Mouse (Mus musculus): ENCODE measurements around the gene Mta3. TPM values are rescaled to one million over a fixed set of nuclear protein-coding genes. Genes with fewer than 3 reads are reported as not detected.

The Mta3 gene
- polyA plus RNA-seq, 1 experiment from 2014 or later, result 43.8 TPM

DNA sequence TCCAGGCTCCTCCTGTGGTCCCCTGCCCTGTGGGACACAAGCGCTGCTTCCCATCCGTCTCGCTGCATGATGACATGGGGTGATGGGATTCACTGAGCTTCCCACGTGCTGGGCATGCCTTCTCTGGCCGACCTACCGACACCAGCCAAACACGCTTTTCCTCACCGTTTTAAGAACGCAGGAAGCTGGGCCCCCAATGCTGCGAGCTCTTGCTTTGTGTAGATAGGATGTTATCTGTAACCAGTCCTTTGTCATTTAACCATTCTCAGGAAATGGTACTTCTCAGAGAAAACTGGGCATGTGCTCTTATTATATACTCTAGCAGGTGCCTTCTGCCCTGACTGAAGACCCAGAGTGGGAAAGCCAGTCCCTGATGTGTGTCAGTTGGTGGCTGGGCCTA is 62.3 kb downstream of the Mta3 start:
- H3K4me3 ChIP-seq, result no peak overlapping the region
- H3K27me3 ChIP-seq, result no peaks in the 10 kb centered on the region
- H3K27ac ChIP-seq, result no peak overlapping the region
- H3K9me3 ChIP-seq, result no peaks in the 10 kb centered on the region
- 88% methylated on average over 10 of the region's 10 CpGs for WGBS
- ATAC-seq (ENCODE audit: insufficient number of reproducible peaks, insufficient read depth, low FRiP score, low TSS enrichment, low read depth), result no peak
- H3K36me3 ChIP-seq, result peaks cover 54% of the 10 kb centered on the region
- H3K4me1 ChIP-seq, result peaks cover 6% of the 10 kb centered on the region
- no peak overlapping the region for H3K4me2 ChIP-seq
- H3K9ac ChIP-seq, result no peak overlapping the region

DNA sequence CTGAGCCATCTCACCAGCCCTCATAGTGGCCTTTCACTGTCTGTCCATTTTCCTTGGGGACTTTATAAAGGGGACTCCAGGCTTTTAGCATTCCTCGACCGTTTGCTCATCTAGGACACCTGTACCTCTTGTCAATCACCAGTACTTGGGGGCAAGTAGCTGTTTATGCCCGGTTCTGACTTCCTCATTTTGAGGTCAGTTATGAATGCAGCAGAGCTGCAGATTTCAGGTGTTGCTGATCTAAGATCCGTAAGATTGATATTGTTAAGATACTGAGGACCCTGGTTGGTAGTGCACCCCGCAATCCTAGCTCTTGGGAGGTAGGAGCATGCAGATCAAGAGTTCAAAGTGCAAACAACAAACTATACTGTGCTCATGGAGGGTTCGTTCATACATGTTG is 64.4 kb downstream of the Mta3 start:
- Histone ChIP-seq H3K27me3 (no peaks in the 10 kb centered on the region), H3K9me3 (no peaks in the 10 kb centered on the region), H3K4me2 (no peak overlapping the region), H3K36me3 (peaks cover 38% of the 10 kb centered on the region), H3K9ac (no peak overlapping the region), H3K27ac (no peak overlapping the region), H3K4me1 (peaks cover 6% of the 10 kb centered on the region), H3K4me3 (no peak overlapping the region)
- WGBS, result 79% methylated on average over 6 of the region's 6 CpGs
- no peak for ATAC-seq (ENCODE audit: insufficient number of reproducible peaks, insufficient read depth, low FRiP score, low TSS enrichment, low read depth)

DNA sequence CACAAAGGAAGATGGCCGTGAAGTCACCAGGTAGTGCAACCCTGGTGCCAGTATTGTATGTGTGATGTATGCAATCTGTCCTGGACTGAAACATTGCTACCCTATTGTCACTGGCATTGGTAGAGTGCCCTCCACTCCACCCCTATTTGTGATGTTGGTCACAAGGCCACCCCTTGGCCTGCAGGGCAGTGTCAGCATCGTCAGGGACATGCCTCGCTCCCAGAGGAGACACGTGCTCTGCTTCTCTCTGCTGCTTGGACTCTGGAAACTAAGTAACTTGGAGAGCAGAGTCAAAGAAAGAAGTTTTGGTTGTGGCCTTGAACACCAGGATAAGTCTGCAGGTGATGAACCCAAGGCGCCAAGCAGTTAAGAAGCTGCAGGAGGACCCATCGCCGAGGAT is 65.0 kb downstream of the Mta3 start:
- 93% methylated on average over 7 of the region's 7 CpGs for WGBS
- H3K27ac ChIP-seq, result no peak overlapping the region
- H3K4me1 ChIP-seq, result peaks cover 9% of the 10 kb centered on the region
- H3K4me2 ChIP-seq, result no peak overlapping the region
- H3K36me3 ChIP-seq, result peaks cover 39% of the 10 kb centered on the region
- no peaks in the 10 kb centered on the region for H3K9me3 ChIP-seq
- H3K4me3 ChIP-seq, result no peak overlapping the region
- no peak overlapping the region for H3K9ac ChIP-seq
- H3K27me3 ChIP-seq, result no peaks in the 10 kb centered on the region
- no peak for ATAC-seq (ENCODE audit: insufficient number of reproducible peaks, insufficient read depth, low FRiP score, low TSS enrichment, low read depth)

DNA sequence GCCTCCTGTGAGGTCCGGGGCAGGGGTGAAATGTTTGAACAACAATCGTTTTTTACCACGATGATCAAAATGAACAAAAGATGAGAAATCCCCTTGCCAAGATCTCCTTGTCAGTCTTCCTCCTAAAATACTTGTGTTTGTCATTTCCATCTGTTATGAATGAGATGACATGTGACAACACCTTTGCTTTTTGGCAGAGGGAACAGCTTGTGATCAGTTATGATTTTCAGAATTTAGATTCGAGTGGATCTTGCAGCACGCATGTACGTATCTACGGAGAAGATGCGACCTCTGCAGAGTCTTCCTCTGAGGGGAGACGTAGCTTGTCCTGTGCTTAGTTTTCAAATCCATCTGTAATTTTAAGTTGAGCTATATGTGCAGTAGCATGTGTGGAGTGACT is 66.1 kb downstream of the Mta3 start:
- Histone ChIP-seq H3K27me3 (no peaks in the 10 kb centered on the region), H3K9me3 (no peaks in the 10 kb centered on the region), H3K27ac (no peak overlapping the region), H3K36me3 (peaks cover 34% of the 10 kb centered on the region), H3K4me3 (no peak overlapping the region), H3K4me2 (no peak overlapping the region), H3K4me1 (peaks cover 11% of the 10 kb centered on the region), H3K9ac (no peak overlapping the region)
- ATAC-seq (ENCODE audit: insufficient number of reproducible peaks, insufficient read depth, low FRiP score, low TSS enrichment, low read depth), result no peak
- 87% methylated on average over 9 of the region's 9 CpGs for WGBS

DNA sequence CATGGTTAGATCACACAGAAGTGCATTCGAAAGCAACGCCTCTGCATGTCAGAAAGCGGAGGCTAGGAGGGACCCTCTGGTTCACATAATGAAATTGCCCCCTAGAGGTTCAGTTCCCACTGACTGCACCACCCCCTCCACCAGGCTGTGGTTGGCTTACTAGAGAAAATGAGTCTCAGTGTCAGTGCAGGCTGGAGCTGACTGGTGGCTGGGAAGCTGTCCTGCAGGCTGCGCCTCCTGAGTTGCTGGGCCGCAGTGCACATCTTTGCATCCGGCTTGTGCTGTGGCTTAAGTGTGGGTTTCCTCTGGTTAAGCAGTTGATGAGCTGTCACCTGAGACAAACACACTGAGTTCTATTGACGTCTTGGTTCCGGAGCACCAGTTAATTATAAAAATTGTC is 66.7 kb downstream of the Mta3 start:
- Histone ChIP-seq H3K4me1 (peaks cover 11% of the 10 kb centered on the region), H3K4me2 (no peak overlapping the region), H3K27ac (no peak overlapping the region; the same call in 1 of the 2 replicates), H3K9me3 (no peaks in the 10 kb centered on the region), H3K36me3 (peaks cover 28% of the 10 kb centered on the region), H3K4me3 (no peak overlapping the region), H3K27me3 (no peaks in the 10 kb centered on the region), H3K9ac (no peak overlapping the region)
- 46% methylated on average over 8 of the region's 8 CpGs for WGBS
- ATAC-seq (ENCODE audit: insufficient number of reproducible peaks, insufficient read depth, low FRiP score, low TSS enrichment, low read depth), result 0 out of 2 replicates have a peak, but pooled peaks have one; percentile 60

DNA sequence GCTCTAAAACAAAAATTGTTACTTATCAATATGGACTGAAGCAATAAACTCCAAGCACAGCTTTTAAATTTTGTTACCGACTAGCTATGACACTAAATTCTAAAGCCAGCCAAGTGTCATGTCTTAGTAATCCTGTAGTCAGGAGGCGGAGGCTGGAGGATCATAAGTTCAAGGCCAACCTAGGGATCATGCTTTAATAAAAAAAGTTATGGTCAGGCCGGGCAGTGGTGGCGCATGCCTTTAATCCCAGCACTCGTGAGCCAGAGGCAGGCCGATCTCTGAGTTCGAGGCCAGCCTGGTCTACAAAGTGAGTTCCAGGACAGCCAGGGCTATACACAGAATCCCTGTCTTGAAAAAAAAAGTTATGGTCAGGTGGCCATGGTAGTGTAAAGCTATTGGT is 71.0 kb downstream of the Mta3 start:
- no peak overlapping the region for H3K4me3 ChIP-seq
- 97% methylated on average over 7 of the region's 7 CpGs for WGBS
- no peak overlapping the region for H3K4me2 ChIP-seq
- no peak overlapping the region for H3K9ac ChIP-seq
- ATAC-seq (ENCODE audit: insufficient number of reproducible peaks, insufficient read depth, low FRiP score, low TSS enrichment, low read depth), result no peak
- peaks cover 11% of the 10 kb centered on the region for H3K4me1 ChIP-seq
- no peaks in the 10 kb centered on the region for H3K9me3 ChIP-seq
- H3K27ac ChIP-seq, result no peak overlapping the region
- H3K36me3 ChIP-seq, result peaks cover 24% of the 10 kb centered on the region
- H3K27me3 ChIP-seq, result no peaks in the 10 kb centered on the region

DNA sequence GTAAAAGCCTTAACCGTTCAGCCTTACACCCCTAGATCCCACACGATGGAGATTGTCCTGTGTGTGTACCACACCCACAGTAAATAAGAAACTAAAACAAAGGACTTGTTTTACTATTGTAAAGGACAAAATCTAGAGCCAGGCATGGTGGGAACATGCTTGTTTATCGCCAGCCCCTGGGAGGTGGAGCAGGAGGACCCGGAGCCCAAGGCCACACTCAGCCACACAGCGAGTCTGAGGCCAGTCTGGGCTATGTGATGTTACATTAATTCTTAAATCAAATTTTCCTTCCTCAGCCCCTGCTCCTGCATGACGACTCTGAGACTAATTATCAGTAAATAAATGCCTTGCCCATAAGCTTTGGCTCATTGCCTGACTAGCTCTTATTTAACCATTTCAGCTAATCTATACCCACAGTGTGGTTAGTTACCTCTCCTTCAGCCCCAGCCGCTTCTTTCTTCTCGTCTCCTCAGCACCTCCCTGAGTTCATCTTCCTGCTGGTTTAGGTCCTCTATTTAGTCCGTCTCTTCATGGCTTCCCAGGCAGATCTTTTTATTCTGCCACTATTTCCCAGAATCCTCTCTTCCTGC is 71.6 kb downstream of the Mta3 start:
- 77% methylated on average over 9 of the region's 9 CpGs for WGBS
- H3K36me3 ChIP-seq, result peaks cover 24% of the 10 kb centered on the region
- ATAC-seq (ENCODE audit: insufficient number of reproducible peaks, insufficient read depth, low FRiP score, low TSS enrichment, low read depth), result no peak
- H3K4me1 ChIP-seq, result peaks cover 13% of the 10 kb centered on the region
- no peak overlapping the region for H3K4me3 ChIP-seq
- no peaks in the 10 kb centered on the region for H3K9me3 ChIP-seq
- no peak overlapping the region for H3K4me2 ChIP-seq
- no peak overlapping the region for H3K9ac ChIP-seq
- no peaks in the 10 kb centered on the region for H3K27me3 ChIP-seq
- no peak overlapping the region for H3K27ac ChIP-seq

DNA sequence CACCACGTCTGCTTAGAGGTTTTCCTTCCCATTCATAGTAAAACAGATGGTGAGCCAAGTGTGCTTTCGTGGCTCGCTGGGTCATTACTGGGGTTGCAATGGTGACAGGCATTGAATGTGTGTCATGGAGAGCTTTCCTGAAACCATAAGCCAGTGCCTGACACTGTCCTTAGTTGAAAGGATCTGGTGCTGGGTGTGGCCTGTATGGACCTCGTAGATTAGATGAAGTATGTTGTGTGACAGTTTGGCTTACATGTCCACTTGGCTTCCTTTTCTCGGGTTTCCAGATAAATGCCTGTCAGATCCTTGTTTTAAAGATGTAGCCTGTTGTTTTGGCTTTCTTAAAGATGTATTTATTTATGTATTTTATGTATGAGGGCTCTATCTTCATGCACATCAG is 74.3 kb downstream of the Mta3 start:
- no peaks in the 10 kb centered on the region for H3K27me3 ChIP-seq
- no peaks in the 10 kb centered on the region for H3K9me3 ChIP-seq
- H3K27ac ChIP-seq, result no peak overlapping the region
- no peak for ATAC-seq (ENCODE audit: insufficient number of reproducible peaks, insufficient read depth, low FRiP score, low TSS enrichment, low read depth)
- H3K4me3 ChIP-seq, result no peak overlapping the region
- peaks cover 17% of the 10 kb centered on the region for H3K4me1 ChIP-seq
- H3K9ac ChIP-seq, result no peak overlapping the region
- no peak overlapping the region for H3K4me2 ChIP-seq
- peaks cover 36% of the 10 kb centered on the region for H3K36me3 ChIP-seq
- WGBS, result 86% methylated on average over 5 of the region's 5 CpGs

DNA sequence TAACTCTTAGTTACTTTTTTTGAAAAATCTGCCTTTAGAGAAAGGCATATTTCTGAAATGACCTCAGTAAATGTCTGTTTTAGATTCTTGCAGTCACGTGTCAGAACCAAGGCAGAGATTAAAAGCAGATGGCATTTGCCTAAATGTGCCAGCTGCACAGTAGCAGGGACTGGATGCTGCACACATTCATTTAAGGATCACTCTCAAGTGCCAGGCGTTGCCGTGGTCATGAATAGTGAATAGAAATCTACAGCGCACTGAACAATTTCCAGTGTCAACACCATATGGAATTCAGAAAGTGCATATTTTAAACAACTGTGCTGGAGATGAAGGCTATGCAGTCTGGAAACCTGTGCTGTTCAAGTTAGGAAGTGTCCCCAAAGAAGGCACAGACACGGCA is 76.8 kb downstream of the Mta3 start:
- Histone ChIP-seq H3K4me3 (no peak overlapping the region), H3K9me3 (no peaks in the 10 kb centered on the region), H3K36me3 (peaks cover 37% of the 10 kb centered on the region), H3K27ac (peak overlapping the region; percentile 44), H3K4me2 (no peak overlapping the region), H3K27me3 (no peaks in the 10 kb centered on the region), H3K9ac (no peak overlapping the region), H3K4me1 (peaks cover 12% of the 10 kb centered on the region)
- WGBS, result 23% methylated on average over 5 of the region's 5 CpGs
- peak; percentile 43; the same call in 1 of the 2 replicates for ATAC-seq (ENCODE audit: insufficient number of reproducible peaks, insufficient read depth, low FRiP score, low TSS enrichment, low read depth)

DNA sequence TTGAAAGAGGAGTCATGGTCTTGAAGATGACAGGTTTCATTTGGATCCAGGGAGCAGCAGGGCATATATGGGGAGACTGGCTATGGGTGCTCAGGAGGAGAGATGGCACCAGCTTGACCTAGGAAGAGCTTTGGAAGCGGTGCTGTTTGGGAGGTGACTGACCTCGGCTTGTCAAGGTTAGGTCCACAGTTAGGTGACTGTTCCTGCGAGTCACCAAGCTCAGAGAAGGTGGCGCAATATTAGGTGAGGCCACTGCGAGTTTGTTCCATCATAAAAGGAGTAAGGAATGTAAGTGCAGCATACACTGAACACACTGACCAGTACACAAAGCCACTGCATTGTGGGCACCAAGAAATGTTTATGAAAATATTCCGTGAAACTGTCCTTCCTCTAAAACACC is 80.5 kb downstream of the Mta3 start:
- no peak overlapping the region for H3K4me2 ChIP-seq
- H3K36me3 ChIP-seq, result peaks cover 33% of the 10 kb centered on the region
- ATAC-seq (ENCODE audit: insufficient number of reproducible peaks, insufficient read depth, low FRiP score, low TSS enrichment, low read depth), result no peak
- no peak overlapping the region for H3K9ac ChIP-seq
- H3K4me1 ChIP-seq, result peaks cover 12% of the 10 kb centered on the region
- H3K27ac ChIP-seq, result no peak overlapping the region
- 93% methylated on average over 6 of the region's 6 CpGs for WGBS
- no peak overlapping the region for H3K4me3 ChIP-seq
- H3K9me3 ChIP-seq, result no peaks in the 10 kb centered on the region
- no peaks in the 10 kb centered on the region for H3K27me3 ChIP-seq

DNA sequence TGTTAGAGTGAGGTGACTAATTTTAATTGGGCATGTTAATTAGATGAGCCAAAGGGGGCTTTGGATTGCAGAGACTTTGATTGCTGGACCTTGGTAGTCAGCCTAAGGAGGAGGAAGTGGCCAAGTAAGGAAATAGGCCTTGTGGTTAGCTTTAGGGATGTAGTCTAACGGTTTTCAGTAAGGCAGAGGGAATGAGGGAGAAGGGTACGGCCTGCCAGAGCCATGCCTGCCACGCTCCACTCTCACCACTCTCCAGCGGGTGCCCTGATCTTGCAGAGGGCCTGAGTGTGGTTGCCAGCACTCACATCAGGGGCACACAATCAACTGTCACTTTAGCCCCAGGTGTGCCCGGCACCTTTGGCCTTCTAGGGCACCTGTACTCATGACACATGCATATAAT is 84.2 kb downstream of the Mta3 start:
- Histone ChIP-seq H3K9ac (no peak overlapping the region), H3K4me3 (no peak overlapping the region), H3K4me2 (no peak overlapping the region), H3K4me1 (no peaks in the 10 kb centered on the region), H3K9me3 (no peaks in the 10 kb centered on the region), H3K27ac (no peak overlapping the region), H3K27me3 (no peaks in the 10 kb centered on the region), H3K36me3 (peaks cover 37% of the 10 kb centered on the region)
- 80% methylated on average over 5 of the region's 5 CpGs for WGBS
- no peak for ATAC-seq (ENCODE audit: insufficient number of reproducible peaks, insufficient read depth, low FRiP score, low TSS enrichment, low read depth)

DNA sequence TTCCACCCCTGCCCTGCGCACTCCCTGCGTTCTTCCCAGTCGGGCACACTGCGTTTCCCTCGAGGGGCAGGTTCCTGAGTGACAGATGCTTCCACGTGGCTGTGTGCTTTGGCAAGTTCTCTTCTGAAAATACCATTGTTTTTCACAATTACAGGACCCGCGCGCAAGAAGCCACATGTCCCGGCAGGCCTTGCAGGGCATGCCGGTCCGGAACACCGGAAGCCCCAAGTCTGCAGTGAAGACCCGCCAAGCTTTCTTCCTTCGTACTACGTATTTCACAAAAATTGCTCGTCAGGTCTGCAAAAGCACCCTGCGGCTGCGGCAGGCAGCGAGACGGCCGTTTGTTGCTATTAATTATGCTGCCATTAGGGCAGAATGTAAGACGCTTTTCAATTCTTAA is 86.4 kb downstream of the Mta3 start:
- ATAC-seq (ENCODE audit: insufficient number of reproducible peaks, insufficient read depth, low FRiP score, low TSS enrichment, low read depth), result no peak
- H3K4me1 ChIP-seq, result no peaks in the 10 kb centered on the region
- 71% methylated on average over 23 of the region's 23 CpGs for WGBS
- H3K4me3 ChIP-seq, result no peak overlapping the region
- H3K9ac ChIP-seq, result no peak overlapping the region
- no peaks in the 10 kb centered on the region for H3K27me3 ChIP-seq
- H3K4me2 ChIP-seq, result no peak overlapping the region
- H3K9me3 ChIP-seq, result no peaks in the 10 kb centered on the region
- no peak overlapping the region for H3K27ac ChIP-seq
- peaks cover 28% of the 10 kb centered on the region for H3K36me3 ChIP-seq

All from embryonic facial prominence, embryonic 13.5 days (tissue).